Mouse (Mus musculus) liver, embryonic 14.5 days (tissue): ENCODE results near the gene Cercam.

Experiments used
- CTCF ChIP-seq: IDR thresholded peaks from 2 replicates; pipeline ENCODE4 v1.5.1; 2016; ENCODE audit warnings: antibody characterized with exemption, low read depth, control low read depth
- EP300 ChIP-seq: IDR thresholded peaks from 2 replicates; pipeline ENCODE4 v1.6.1; 2016; ENCODE audit warnings: antibody characterized with exemption, low read depth

- TF ChIP-seq CTCF (no peak), EP300 (no peak)
Observed at GRCm38 (mm10) chr2:29833796-29834195, 35.2 kb upstream of the Cercam start.
